Mouse (Mus musculus) forebrain, postnatal 0 days (tissue): ENCODE data around the gene Krt8. TPM values are rescaled to one million over a fixed set of nuclear protein-coding genes. Genes with fewer than 3 reads are reported as not detected.
A peak's percentile ranks its signal among the peaks of the same experiment; 100 is the strongest.
"Not testable (repeated sequence)": the region's sequence is repeated elsewhere in the genome, so short reads cannot be mapped to it uniquely, and the experiment has no call there.

Experiments
- ATAC-seq: fragments of 200-750 bp; cut with Nextera tagmentation; 2 replicates; pipeline ENCODE4 v1.8.0; 2017; ENCODE audit warnings: mild to moderate bottlenecking, moderate library complexity
- DNase-seq: peaks from one replicate; pipeline ENCODE4 v3.0.0-alpha.2; 2015
- H3K27ac ChIP-seq: fragments of 300-500 bp; sonication (generic); 2 replicates; pipeline ENCODE4 v1.5.1; 2014; ENCODE audit warnings: low read depth, mild to moderate bottlenecking, antibody characterized with exemption, low read length, moderate library complexity, mixed read lengths
- H3K27me3 ChIP-seq: fragments of 300-500 bp; sonication (generic); 2 replicates; pipeline ENCODE4 v1.6.1; 2014; ENCODE audit warnings: mild to moderate bottlenecking, low read length, mixed read lengths; ENCODE audit not compliant: insufficient read depth
- H3K36me3 ChIP-seq: fragments of 300-500 bp; sonication (generic); 2 replicates; pipeline ENCODE4 v1.6.1; 2014; ENCODE audit warnings: mild to moderate bottlenecking, moderate library complexity; ENCODE audit not compliant: insufficient read depth
- H3K4me1 ChIP-seq: fragments of 300-500 bp; sonication (generic); 2 replicates; pipeline ENCODE4 v1.6.1; 2014; ENCODE audit warnings: antibody characterized with exemption; ENCODE audit not compliant: insufficient read depth
- H3K4me2 ChIP-seq: fragments of 300-500 bp; sonication (generic); 2 replicates; pipeline ENCODE4 v1.6.1; 2014; ENCODE audit warnings: low read depth, mild to moderate bottlenecking, moderate library complexity
- H3K4me3 ChIP-seq: fragments of 300-500 bp; sonication (generic); 2 replicates; pipeline ENCODE4 v1.5.1; 2014; ENCODE audit warnings: low read depth, low read length, mixed read lengths
- H3K9ac ChIP-seq: fragments of 300-500 bp; sonication (generic); 2 replicates; pipeline ENCODE4 v1.6.1; 2014; ENCODE audit warnings: mild to moderate bottlenecking
- H3K9me3 ChIP-seq: fragments of 300-500 bp; sonication (generic); 2 replicates; pipeline ENCODE4 v1.6.1; 2016; ENCODE audit warnings: low read length
- CTCF ChIP-seq: sonication (generic); IDR thresholded peaks from 2 replicates; pipeline ENCODE4 v1.5.1; 2016; ENCODE audit warnings: antibody characterized with exemption, control low read depth, low read depth
- WGBS: fragments of 180-500 bp; shearing (Covaris S2); extraction: QIAGEN DNeasy Blood & Tissue Kit; methylation state at CpG from one replicate; pipeline ENCODE4 v1.1.7; 2014; 5-methylcytosine and 5-hydroxymethylcytosine counted together
- polyA plus RNA-seq: library from polyadenylated mRNA; unstranded; fragments of >200 nt; fragmentation: Nextera tagmentation; extraction: Ambion mirVana; gene quantifications from 2 replicates; pipeline ENCODE4 v1.2.1, GENCODE M21; 2015
- total RNA-seq: library from RNA; depleted of rRNA; stranded (reverse); fragments of >200 nt; gene quantifications from 2 replicates; pipeline ENCODE4 v1.2.3, GENCODE M21; 2014

Krt8 gene
- total and polyA plus RNA-seq, 2 experiments from 2014 or later = 2.2 to 3.9 TPM

DNA sequence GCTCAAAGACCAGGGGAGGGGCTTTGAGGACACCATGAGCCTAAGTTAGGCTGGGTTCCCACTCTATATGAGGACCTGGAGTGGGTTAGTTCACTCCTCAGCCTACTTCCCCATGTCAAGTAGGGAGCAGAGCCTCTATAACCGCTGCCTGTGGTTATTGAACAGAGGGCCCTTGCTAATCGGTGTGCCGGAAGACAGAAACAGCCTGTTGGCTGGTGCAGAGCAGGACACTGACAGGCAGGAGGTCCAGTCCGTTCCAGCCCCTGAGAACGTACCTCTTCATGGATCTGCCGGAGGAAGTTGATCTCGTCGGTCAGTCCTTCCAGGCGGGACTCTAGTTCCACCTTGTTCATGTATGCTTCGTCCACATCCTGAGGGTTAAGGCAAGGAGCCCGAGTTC lies 5.1 kb downstream of the Krt8 start:
- Histone ChIP-seq H3K36me3 (no peaks in the 10 kb centered on the region), H3K4me1 (no peaks in the 10 kb centered on the region), H3K27me3 (peaks cover 17% of the 10 kb centered on the region), H3K4me2 (no peak overlapping the region), H3K27ac (no peak overlapping the region), H3K9ac (no peak overlapping the region), H3K4me3 (no peak overlapping the region), H3K9me3 (no peaks in the 10 kb centered on the region)
- TF ChIP-seq CTCF = no peak
- ATAC-seq (no peak), DNase-seq (no peak)
- 88% methylated on average over 11 of the region's 11 CpGs for WGBS

DNA sequence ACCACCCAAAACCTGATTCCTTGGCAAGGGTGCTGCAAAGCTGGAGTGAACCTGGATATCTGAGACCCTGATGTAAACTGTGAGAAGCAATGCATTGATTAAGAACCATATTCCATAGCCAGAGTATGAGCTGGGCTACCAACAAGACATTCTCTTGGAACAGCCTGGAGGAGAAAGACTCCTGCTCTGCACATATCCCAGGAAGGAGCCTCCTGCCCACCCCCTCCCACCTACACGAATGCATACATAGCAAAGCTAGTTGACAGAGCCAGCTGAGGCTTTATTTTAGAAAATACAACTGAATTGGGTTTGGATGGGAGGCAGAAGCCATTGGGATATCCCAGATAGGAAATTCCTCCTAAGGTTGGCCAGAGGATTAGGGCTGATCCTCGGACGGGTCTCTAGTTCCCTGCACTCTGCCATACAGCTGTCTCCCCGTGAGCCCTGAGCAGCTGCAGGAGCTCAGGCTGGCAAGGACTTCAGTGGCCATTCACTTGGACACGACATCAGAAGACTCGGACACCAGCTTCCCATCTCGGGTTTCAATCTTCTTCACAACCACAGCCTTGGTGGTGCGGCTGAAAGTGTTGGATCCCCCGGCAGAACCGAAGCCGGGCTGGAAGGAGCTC lies 7.7 kb downstream of the Krt8 start:
- not testable (repeated sequence) for H3K4me2 ChIP-seq, DNase-seq, H3K9me3 ChIP-seq, H3K27me3 ChIP-seq, H3K4me3 ChIP-seq, H3K36me3 ChIP-seq, ATAC-seq, H3K9ac ChIP-seq, H3K4me1 ChIP-seq, H3K27ac ChIP-seq
- WGBS = 90% methylated on average over 11 of the region's 11 CpGs

DNA sequence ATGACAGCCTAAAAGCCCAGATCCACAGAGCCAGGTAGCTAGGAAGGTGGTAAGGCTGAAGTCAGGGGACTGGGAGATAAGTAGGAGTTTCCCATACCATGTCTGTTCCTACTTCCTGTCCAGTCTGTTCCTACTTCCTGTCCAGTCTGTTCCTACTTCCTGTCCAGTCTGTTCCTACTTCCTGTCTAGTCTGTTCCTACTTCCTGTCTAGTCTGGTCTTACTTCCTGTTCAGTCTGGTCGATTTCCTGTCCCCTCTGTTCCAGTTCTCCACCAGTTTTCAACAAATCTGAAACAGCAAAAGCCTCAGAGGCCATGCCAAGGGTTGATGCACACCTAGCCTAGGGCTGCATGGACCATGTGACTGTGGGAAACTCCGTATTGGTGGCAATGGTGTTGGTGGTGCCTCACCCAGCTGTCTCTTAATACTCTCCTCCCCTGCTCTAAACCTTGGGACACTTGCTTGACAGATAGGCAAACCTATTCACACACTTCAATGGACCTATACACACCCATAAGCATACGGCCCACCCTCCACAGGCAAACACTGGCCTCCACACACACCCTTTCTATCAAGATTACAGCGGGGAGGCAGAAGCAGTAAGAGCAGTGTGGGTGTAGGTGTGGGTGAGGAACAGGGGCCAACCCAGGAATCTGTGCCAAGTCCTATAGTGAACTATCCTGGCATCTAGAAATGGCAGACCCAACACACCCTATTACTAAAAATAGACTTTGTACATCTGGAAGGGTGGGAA lies 8.6 kb downstream of the Krt8 start:
- Histone ChIP-seq H3K27ac (no peak overlapping the region), H3K4me3 (no peak overlapping the region), H3K27me3 (no peaks in the 10 kb centered on the region), H3K4me2 (no peak overlapping the region), H3K36me3 (no peaks in the 10 kb centered on the region), H3K9me3 (no peaks in the 10 kb centered on the region), H3K9ac (no peak overlapping the region), H3K4me1 (no peaks in the 10 kb centered on the region)
- no peak for TF ChIP-seq CTCF
- DNase-seq (no peak), ATAC-seq (no peak)
- WGBS = 91% methylated on average over 4 of the region's 4 CpGs

DNA sequence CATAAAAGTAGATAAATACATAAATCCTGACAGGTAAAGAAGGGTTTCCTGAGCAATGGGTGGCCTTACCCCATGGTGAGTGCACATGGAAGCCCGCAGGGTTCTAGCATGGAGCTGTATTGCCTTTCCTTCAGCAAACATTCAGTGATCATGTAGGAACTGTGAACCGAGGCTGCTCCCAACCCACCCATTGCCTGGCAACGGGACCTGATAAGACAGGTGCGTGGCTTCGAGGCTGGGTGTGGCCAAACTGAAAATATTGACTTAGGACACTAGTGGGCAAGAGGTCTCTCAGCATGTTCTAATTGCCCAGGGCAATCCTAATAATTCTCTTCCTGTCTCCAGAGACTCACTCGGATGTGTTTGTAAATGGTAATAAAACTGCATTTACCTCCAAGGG lies 9.9 kb downstream of the Krt8 start:
- Histone ChIP-seq H3K4me3 (no peak overlapping the region), H3K36me3 (no peaks in the 10 kb centered on the region), H3K4me2 (no peak overlapping the region), H3K9ac (no peak overlapping the region), H3K27ac (no peak overlapping the region), H3K27me3 (no peaks in the 10 kb centered on the region), H3K4me1 (no peaks in the 10 kb centered on the region), H3K9me3 (no peaks in the 10 kb centered on the region)
- WGBS = 97% methylated on average over 6 of the region's 6 CpGs
- no peak for TF ChIP-seq CTCF
- DNase-seq = no peak
- ATAC-seq = no peak

DNA sequence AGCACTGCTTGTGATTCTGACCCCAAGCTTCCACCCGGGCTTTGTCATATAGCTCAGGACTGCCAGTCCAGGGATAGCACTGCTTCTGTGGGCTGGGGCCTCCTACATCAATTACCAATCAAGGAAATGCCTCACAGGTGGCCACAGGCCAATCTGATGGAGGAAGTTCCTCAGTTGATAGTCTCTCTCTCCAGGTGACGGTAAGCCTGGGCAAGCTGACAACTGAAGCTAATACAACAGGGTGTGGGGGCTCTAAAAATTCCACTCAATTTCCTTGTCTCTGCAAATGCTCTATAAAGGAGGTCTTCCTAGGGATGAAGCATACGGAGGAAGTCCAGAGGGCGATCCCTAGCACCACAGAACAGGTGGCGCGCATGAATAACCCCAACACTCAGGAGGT lies 13.3 kb downstream of the Krt8 start:
- Histone ChIP-seq H3K27ac (no peak overlapping the region), H3K4me3 (no peak overlapping the region), H3K4me2 (no peak overlapping the region), H3K36me3 (no peaks in the 10 kb centered on the region), H3K9ac (no peak overlapping the region), H3K27me3 (no peaks in the 10 kb centered on the region), H3K9me3 (no peaks in the 10 kb centered on the region), H3K4me1 (no peaks in the 10 kb centered on the region)
- 95% methylated on average over 6 of the region's 6 CpGs for WGBS
- ATAC-seq = no peak
- TF ChIP-seq CTCF = no peak
- DNase-seq = no peak

DNA sequence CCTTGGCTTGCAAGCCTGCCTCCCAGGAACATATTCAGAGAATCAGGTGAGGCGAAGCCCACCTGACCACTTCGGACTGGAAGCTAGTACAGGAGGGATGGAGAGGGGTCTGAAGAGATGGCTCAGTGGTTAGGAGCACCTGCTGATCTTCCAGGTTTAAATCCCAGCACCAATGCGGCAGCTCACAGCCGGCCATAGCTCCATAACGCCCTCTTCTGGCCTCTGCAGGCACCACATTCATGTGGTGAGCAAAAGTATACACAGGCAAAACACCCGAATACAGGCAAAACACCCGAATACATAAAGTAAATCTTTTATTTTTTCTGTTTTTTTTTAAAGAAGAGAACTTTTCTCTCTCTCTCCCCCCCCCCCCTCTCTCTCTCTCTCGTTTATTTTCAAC lies 15.6 kb downstream of the Krt8 start:
- DNase-seq = no peak
- no peak overlapping the region for H3K27ac ChIP-seq
- H3K4me1 ChIP-seq = no peaks in the 10 kb centered on the region
- H3K4me2 ChIP-seq = no peak overlapping the region
- no peaks in the 10 kb centered on the region for H3K27me3 ChIP-seq
- no peaks in the 10 kb centered on the region for H3K9me3 ChIP-seq
- WGBS = 64% methylated on average over 8 of the region's 8 CpGs
- no peak overlapping the region for H3K4me3 ChIP-seq
- H3K36me3 ChIP-seq = no peaks in the 10 kb centered on the region
- ATAC-seq = no peak
- H3K9ac ChIP-seq = no peak overlapping the region
- peak; percentile 11; the same call in 1 of the 2 replicates for TF ChIP-seq CTCF

DNA sequence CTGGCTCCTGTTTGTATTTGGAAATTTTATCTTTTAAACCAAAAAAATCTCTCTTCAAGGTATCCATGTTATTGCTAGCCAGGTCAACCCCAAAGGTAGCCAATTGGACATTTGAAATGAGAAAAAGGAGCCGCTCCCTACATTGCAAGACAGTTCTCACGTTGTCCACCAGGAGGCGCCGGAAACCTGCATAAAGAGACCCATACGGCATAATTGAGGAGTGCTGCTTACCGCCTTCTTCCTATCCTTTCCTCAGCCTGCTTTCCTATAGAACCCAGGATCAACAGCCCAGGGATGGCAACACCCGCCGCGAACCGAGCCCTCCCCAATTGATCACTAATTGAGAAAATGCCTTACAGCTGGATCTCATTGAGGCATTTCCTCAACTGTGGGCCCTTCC lies 16.2 kb downstream of the Krt8 start:
- Histone ChIP-seq H3K9ac (no peak overlapping the region), H3K4me1 (no peaks in the 10 kb centered on the region), H3K27ac (no peak overlapping the region), H3K4me3 (no peak overlapping the region), H3K4me2 (no peak overlapping the region), H3K36me3 (no peaks in the 10 kb centered on the region), H3K9me3 (no peaks in the 10 kb centered on the region), H3K27me3 (no peaks in the 10 kb centered on the region)
- DNase-seq = peak; percentile 90
- WGBS = under 1% methylated on average over 10 of the region's 10 CpGs
- 0 out of 2 replicates have a peak, but pooled peaks have one; percentile 21 for ATAC-seq
- peak; percentile 97 for TF ChIP-seq CTCF
